Mouse (Mus musculus): ENCODE measurements around the gene Nckap5. TPM values are rescaled to one million over a fixed set of nuclear protein-coding genes. Genes with fewer than 3 reads are reported as not detected.

The Nckap5 gene
- polyA plus RNA-seq, 1 experiment, result 50.4 TPM

DNA sequence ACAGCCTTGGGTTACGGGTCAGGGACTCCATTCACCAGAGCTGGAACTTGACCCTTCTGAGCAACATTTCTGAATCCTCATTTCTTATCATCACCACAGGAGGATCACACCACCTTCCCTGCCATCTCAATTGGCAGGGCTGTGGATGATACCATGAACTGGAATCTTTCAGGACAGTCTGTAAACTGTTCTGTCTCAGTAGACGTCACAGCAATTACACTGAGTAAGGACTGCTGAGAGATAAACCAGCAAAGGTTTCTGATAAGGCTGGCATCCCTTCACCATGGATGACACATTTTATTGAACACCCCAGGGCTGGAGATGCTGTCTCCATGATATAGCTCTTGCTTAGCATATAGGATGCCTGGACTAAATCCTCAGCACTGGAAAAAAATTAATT is 178.5 kb downstream of the Nckap5 start:
- 80% methylated on average over 2 of the region's 2 CpGs for WGBS
- Histone ChIP-seq H3K4me3 (replicated peaks; ENCODE audit: extremely low read depth, low read depth, low read length) (no peak overlapping the region), H3K4me1 (ENCODE audit: control insufficient read depth, insufficient read depth, low read length) (no peaks in the 10 kb centered on the region; the same call in 1 of the 2 replicates)
- no peak for DNase-seq
- TF ChIP-seq POLR2A (IDR thresholded peaks at IDR 0.05; ENCODE audit: borderline replicate concordance, extremely low read depth, low read depth, low read length), result no peak
- TF ChIP-seq CTCF (IDR thresholded peaks at IDR 0.05; ENCODE audit: insufficient read depth, low read length), result no peak

DNA sequence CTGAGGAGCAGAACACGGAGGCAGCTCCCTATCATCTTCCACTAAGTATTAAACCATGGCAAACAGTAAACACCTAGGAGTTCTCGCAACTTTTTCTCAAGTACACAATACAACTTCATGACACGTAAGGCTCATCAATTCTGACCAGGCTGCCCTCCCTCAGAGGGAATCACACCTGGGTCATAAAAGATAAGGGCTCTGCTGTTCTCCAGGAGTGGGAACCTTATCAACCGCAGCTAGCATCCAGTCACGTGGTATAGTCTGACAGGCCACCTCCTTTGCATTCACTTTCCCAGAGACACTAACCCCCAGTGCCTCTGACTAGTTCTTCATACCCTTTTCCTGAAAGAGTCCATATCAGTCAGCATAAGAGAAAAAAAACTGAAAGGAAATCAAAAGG is 179.8 kb downstream of the Nckap5 start:
- TF ChIP-seq POLR2A (IDR thresholded peaks at IDR 0.05; ENCODE audit: borderline replicate concordance, extremely low read depth, low read depth, low read length), result no peak
- no peak for TF ChIP-seq CTCF (IDR thresholded peaks at IDR 0.05; ENCODE audit: insufficient read depth, low read length)
- Histone ChIP-seq H3K4me3 (replicated peaks; ENCODE audit: extremely low read depth, low read depth, low read length) (no peak overlapping the region), H3K4me1 (ENCODE audit: control insufficient read depth, insufficient read depth, low read length) (no peaks in the 10 kb centered on the region; the same call in 1 of the 2 replicates)
- 58% methylated on average over 5 of the region's 5 CpGs for WGBS
- no peak for DNase-seq

DNA sequence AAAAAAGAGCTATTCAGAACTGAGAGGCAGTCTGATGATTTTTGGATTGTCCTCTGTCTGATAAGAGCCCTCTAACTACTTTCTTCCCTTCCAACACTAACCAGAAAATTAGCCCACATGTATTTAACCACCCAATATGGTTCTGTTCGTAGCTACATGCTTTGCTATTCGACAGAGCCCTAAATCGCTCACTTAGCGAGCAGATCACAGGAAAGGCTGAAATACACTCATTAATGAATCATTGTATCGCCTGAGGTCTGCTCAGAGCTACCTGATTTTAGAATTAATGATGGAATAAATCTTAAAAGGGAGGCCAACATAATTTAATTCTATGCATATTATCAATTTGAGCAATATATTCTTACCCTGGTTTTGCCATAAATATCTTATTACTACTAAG is 187.8 kb downstream of the Nckap5 start:
- Histone ChIP-seq H3K4me3 (replicated peaks; ENCODE audit: extremely low read depth, low read depth, low read length) (no peak overlapping the region), H3K4me1 (ENCODE audit: control insufficient read depth, insufficient read depth, low read length) (no peaks in the 10 kb centered on the region; the same call in 1 of the 2 replicates)
- DNase-seq, result no peak
- 91% methylated on average over 5 of the region's 5 CpGs for WGBS
- no peak for TF ChIP-seq POLR2A (IDR thresholded peaks at IDR 0.05; ENCODE audit: borderline replicate concordance, extremely low read depth, low read depth, low read length)
- no peak for TF ChIP-seq CTCF (IDR thresholded peaks at IDR 0.05; ENCODE audit: insufficient read depth, low read length)

DNA sequence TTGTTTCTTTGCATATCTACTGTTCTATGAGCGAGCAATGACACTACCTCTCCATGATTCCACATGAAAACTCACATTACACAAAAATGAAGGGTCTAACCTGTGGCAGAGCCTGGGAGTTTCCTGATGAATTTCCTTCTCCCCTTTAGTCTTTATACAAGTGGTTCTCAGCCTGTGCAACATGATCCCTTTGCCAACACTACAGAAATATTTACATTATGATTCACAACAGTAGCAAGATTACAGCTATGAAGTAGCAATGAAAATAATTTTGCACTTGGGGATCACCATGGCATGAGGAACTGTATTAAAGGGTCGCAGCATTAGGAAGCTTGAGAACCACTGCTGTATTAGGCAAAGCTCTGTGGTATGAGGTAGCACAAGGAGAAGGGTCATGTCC is 191.1 kb downstream of the Nckap5 start:
- WGBS, result 74% methylated on average over 2 of the region's 2 CpGs
- Histone ChIP-seq H3K4me1 (ENCODE audit: control insufficient read depth, insufficient read depth, low read length) (peaks cover 5% of the 10 kb centered on the region), H3K4me3 (replicated peaks; ENCODE audit: extremely low read depth, low read depth, low read length) (no peak overlapping the region)
- no peak for TF ChIP-seq CTCF (IDR thresholded peaks at IDR 0.05; ENCODE audit: insufficient read depth, low read length)
- no peak for TF ChIP-seq POLR2A (IDR thresholded peaks at IDR 0.05; ENCODE audit: borderline replicate concordance, extremely low read depth, low read depth, low read length)
- no peak for DNase-seq

DNA sequence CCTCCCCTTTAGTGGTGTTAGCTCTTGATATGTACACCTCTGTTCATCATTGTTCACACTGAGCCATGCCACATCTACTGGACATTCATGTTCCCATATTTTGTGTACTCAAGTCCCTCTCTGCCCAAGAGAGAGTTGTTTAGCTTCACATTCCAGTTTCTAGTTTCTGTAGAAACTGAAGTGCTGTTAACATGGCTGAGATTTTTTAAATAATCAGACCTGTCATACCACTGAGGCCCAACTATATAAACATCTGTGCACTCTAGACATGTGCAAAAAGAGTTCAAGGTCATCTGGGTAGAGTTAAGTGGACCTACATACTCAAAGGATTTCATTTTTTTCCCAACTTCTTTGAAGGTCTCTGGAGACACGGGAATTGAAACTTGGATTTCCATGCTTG is 193.1 kb downstream of the Nckap5 start:
- TF ChIP-seq CTCF (IDR thresholded peaks at IDR 0.05; ENCODE audit: insufficient read depth, low read length) (no peak), POLR2A (IDR thresholded peaks at IDR 0.05; ENCODE audit: borderline replicate concordance, extremely low read depth, low read depth, low read length) (no peak)
- 65% methylated on average over 1 of the region's 1 CpGs for WGBS
- H3K4me1 ChIP-seq (ENCODE audit: control insufficient read depth, insufficient read depth, low read length), result peaks cover 5% of the 10 kb centered on the region
- H3K4me3 ChIP-seq (replicated peaks; ENCODE audit: extremely low read depth, low read depth, low read length), result no peak overlapping the region
- no peak for DNase-seq

DNA sequence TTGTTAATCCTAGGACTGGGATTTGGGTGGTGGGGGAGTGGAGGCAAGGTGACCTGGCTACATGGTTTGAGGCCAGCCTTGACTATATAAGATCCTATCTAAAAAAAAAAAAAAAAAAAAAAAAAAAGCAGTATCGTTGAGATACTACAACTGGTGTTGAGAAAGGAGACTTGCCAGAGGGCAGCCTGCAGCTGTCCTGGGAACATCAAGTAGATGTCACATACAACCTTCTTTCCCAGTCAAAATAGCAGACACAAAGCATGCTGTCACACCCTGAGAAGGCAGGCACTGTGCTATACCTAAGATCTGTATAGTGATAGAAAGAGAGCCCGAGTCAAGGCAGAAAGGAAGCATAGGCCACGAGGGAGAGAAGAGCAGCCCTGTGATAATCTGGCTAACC is 204.4 kb downstream of the Nckap5 start:
- Histone ChIP-seq H3K4me3 (replicated peaks; ENCODE audit: extremely low read depth, low read depth, low read length) (no peak overlapping the region), H3K4me1 (ENCODE audit: control insufficient read depth, insufficient read depth, low read length) (peaks cover 3% of the 10 kb centered on the region)
- no peak for DNase-seq
- 61% methylated on average over 3 of the region's 3 CpGs for WGBS
- TF ChIP-seq CTCF (IDR thresholded peaks at IDR 0.05; ENCODE audit: insufficient read depth, low read length) (no peak), POLR2A (IDR thresholded peaks at IDR 0.05; ENCODE audit: borderline replicate concordance, extremely low read depth, low read depth, low read length) (no peak)

DNA sequence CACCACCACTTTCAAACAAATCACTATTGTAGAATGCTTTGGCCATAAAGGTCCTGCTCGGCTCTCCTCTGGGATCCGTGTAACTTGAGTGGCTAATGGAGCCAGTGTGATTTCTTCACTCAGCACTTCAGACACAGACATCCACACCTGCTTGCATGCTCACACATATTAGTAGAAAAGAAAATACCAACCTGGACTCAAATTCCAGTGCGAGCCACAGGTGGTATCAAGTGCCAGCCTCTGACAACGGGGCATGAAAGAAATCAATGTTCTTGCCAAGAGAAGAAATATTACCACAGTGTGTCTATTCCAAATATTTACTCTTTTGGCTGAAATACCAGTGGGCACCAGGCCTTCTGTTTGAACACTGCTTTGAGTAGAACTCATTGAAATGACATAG is 208.6 kb downstream of the Nckap5 start:
- Histone ChIP-seq H3K4me1 (ENCODE audit: control insufficient read depth, insufficient read depth, low read length) (peaks cover 18% of the 10 kb centered on the region), H3K4me3 (replicated peaks; ENCODE audit: extremely low read depth, low read depth, low read length) (no peak overlapping the region)
- DNase-seq, result no peak
- 45% methylated on average over 4 of the region's 4 CpGs for WGBS
- no peak for TF ChIP-seq POLR2A (IDR thresholded peaks at IDR 0.05; ENCODE audit: borderline replicate concordance, extremely low read depth, low read depth, low read length)
- no peak for TF ChIP-seq CTCF (IDR thresholded peaks at IDR 0.05; ENCODE audit: insufficient read depth, low read length)

DNA sequence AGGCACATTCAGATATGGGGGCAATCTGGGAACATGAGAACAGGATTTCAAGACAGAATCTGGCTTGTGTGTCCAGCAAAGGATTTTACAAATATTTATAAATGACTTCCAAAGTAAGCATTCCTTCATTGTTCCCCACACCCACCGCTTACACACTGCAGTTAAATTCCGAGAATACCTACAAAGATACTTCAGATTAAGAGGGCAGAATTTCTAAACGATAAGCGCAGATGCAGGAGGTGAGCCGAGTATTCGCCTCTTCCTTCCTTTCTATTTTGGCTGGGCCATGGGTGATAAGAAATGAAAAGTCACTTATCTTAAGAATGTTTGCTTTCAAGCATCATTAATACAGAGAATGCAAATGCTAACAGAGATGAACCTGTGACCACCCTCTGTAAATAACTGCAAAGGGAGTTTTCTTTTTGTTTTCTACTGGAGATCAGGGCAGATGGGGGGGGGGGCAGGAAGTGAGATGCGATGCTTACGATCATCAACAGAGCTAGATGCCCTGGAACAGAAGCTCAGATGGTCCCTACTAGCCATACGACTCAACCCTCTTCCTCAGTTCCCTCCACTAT is 213.0 kb downstream of the Nckap5 start:
- no peak for DNase-seq
- 22% methylated on average over 9 of the region's 9 CpGs for WGBS
- Histone ChIP-seq H3K4me3 (replicated peaks; ENCODE audit: extremely low read depth, low read depth, low read length) (no peak overlapping the region), H3K4me1 (ENCODE audit: control insufficient read depth, insufficient read depth, low read length) (peaks cover 19% of the 10 kb centered on the region)
- TF ChIP-seq CTCF (IDR thresholded peaks at IDR 0.05; ENCODE audit: insufficient read depth, low read length) (no peak), POLR2A (IDR thresholded peaks at IDR 0.05; ENCODE audit: borderline replicate concordance, extremely low read depth, low read depth, low read length) (no peak)

DNA sequence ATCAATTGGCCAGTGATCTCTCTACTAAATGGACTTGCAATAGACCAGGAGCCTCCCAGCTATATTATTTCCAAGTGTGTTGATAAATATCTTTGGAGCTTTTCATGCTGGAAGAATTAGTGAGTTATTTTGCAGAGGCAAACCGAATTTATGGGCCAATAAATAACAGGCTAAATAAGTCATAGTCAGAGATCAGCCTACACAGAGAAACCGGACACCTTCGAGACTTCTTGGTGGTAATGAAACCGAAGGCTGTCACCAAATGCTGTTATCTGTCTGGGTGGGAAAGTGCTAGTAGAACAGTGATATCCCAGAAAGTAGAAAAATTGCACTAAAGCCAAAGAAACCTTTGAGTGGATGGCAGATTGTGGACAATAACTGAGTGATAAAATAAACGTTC is 213.6 kb downstream of the Nckap5 start:
- no peak for DNase-seq
- no peak for TF ChIP-seq CTCF (IDR thresholded peaks at IDR 0.05; ENCODE audit: insufficient read depth, low read length)
- no peak for TF ChIP-seq POLR2A (IDR thresholded peaks at IDR 0.05; ENCODE audit: borderline replicate concordance, extremely low read depth, low read depth, low read length)
- Histone ChIP-seq H3K4me1 (ENCODE audit: control insufficient read depth, insufficient read depth, low read length) (peaks cover 19% of the 10 kb centered on the region), H3K4me3 (replicated peaks; ENCODE audit: extremely low read depth, low read depth, low read length) (no peak overlapping the region)
- 28% methylated on average over 5 of the region's 5 CpGs for WGBS

DNA sequence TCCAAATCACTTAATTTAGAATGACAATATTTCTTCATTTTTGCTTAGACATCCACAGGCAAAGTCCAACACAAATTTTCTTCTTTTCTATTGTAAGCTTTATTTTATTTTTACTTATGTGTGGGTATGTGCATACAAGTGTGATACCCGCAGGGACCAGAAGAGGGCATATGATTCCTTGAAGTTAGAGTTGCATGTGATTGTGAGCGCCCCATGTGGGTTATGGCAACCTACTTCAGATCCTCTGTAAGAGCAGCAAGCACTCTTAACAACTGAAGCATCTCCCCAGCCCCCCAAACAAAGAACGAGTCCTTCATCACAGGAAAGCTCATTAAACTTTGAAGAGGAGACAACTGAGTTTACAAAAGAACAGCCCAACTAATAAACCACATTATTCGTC is 217.7 kb downstream of the Nckap5 start:
- peaks cover 7% of the 10 kb centered on the region for H3K4me1 ChIP-seq (ENCODE audit: control insufficient read depth, insufficient read depth, low read length)
- WGBS, result 81% methylated on average over 4 of the region's 4 CpGs
- no peak for DNase-seq
- no peak overlapping the region for H3K4me3 ChIP-seq (replicated peaks; ENCODE audit: extremely low read depth, low read depth, low read length)
- TF ChIP-seq POLR2A (IDR thresholded peaks at IDR 0.05; ENCODE audit: borderline replicate concordance, extremely low read depth, low read depth, low read length) (no peak), CTCF (IDR thresholded peaks at IDR 0.05; ENCODE audit: insufficient read depth, low read length) (no peak)
